Mouse (Mus musculus) adrenal gland, adult 18-20 months (tissue): ENCODE data around the gene Kcnd3. TPM values are rescaled to one million over a fixed set of nuclear protein-coding genes. Genes with fewer than 3 reads are reported as not detected.
A peak's percentile ranks its signal among the peaks of the same experiment; 100 is the strongest.
"Not testable (repeated sequence)": the region's sequence is repeated elsewhere in the genome, so short reads cannot be mapped to it uniquely, and the experiment has no call there.

ENCODE experiments used
- DNase-seq, 2 experiments: peaks; one replicate each; pipeline ENCODE4 v3.0.0; 2021 to 2022; ENCODE audit warnings: low spot score in 2 of 2
- total RNA-seq, 2 experiments: library from RNA; stranded (reverse); gene quantifications; 1 replicate in 1 of 2; 2 replicates in 1 of 2; pipeline ENCODE4 v1.2.3; 2021

Kcnd3 gene
- total RNA-seq, 2 experiments from 2014 or later = 4.2 to 9.3 TPM

DNA sequence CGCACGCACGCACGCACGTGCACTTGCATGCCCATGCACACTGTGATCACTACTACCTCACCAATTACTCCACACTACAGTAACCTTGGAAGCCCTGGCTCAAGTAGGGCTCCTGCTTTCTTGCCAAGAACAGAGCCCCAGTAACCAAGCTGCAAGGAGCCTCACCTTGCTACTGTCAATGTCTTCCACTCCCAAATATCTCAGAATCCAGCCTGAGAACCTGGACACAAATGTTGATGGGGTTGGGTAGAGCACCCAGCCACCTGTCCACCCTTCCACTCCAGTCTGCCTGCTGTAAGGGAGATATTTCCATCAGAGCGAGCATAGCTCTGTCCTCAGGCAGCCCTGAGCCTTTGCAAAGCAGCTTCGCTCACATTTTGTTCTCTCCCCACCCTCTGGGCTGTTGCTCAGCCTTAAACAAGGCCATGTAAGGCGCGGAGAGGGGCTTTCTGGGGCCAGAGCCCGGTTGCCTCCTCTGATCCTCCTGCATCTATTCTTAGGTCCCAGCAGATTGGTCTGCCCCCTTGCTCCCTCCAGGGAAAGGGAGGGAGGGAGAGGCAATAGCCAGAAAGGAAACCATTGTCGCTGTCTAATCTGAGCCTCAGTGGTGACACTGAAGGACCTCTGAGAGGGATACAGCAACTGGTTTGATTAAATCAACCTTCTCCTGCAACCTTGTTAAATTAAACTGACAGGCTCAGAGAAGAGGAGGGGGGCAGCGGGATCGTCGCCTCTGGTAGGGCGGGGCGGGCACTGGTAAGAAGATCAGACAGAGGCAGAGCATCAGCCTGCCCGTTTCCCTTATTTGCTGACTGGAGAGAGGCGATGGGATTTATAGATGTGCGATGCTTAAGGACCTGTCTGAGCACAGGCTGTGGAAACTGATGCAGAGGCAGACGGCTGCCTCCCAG is 243.6 kb downstream of the Kcnd3 start:
- no peak for DNase-seq

DNA sequence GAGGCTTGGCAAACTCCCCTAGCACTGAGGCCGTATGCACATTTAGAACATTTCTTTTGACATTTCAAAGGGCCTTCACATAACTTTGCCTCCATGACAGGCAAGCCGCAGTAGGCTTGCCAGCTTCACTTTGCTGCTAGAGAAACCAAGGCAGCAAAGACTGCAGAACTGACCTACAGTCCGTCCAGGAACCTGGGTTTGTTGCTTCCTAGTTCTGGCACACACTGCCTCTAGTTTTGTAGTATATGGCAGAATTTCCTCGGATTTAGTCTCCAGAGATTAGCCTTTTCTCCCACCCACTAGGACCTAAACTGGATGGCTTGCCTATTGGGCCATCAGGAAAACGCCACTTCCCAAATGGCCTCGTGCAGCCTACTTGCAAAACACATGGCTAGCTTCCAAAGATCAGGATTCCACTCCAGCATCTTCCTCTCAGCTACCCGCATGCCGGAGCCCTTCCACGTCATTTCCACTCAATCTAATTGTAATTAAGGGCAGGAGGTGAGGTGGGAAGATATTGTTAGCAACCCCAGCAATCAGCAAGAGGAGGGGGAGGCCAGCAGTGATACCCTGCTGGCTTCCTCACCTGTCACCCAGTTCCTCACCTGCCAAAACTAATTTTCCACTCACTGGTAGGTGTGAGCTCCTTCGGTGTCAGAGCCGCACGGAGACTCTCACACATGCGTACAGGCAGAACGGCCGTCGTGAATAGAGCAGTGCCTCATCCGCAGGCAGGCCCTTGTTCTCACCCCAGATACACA is 244.4 kb downstream of the Kcnd3 start:
- no peak for DNase-seq

DNA sequence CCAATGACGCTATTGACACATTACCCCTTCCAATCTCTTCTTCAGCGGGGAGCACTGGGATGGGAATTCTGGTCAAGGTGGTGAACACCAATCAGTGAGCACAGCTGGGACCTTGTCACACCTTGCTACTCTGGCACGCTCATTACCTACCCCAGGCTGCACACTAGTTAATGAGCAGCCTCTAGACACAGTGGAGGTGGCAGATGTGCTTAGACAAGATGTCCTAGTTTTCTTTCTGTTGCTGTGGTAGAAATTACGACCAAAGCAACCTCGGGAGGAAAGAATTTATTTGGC is 245.0 kb downstream of the Kcnd3 start:
- no peak for DNase-seq

DNA sequence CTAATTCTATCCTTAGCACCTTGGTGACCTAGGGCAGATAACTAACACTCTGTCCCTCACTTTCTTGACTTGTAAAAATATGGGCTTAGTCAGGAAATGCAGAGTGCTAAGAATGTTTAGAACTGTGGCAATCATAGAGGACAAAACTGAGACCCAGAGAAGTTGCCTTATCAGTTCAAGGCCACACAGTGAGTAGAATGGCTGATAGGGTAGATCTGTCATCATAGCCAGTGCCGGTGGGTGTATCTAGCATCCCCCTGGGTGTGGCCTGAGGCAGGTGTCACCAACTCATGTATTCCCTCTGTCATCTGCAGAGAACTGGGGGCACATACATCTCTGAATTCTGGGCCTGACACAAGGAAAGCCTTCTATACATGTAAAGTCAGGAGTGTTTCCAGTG is 246.2 kb downstream of the Kcnd3 start:
- peak in 1 of 2 experiments; percentile 11 for DNase-seq

DNA sequence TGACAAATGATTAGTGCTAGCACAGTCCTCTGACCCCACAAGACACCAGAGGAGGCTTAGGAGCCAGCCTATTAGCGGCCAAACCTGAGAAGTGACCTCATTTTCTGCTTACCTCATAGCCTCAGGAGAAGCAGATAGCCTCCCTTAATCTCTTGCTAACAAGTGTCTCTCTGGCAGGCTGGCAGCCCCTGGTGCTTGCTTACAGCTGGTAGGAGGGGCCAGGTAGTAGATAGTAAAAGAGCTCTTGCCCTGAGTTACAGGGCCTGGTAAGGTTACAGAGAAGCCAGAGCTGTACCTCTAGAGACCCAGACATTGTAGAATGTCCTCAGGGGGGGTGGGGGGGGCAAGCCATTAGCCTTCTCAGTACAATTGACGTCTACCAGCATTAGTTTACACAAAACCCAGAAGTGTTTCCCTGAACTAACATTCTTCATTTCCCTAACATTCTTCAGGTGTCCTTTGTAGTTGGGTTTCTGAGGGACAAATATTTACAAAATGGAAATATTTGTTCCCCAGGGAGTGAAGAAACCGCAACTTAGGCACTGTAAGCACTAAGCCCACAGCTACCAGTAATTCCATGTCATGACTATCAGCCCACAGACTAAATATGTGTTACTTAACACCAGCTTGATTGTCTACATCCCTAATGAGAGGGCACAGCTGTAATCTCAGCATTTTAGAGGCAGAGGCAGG is 247.3 kb downstream of the Kcnd3 start:
- peak in 1 of 2 experiments; percentile 9 for DNase-seq

DNA sequence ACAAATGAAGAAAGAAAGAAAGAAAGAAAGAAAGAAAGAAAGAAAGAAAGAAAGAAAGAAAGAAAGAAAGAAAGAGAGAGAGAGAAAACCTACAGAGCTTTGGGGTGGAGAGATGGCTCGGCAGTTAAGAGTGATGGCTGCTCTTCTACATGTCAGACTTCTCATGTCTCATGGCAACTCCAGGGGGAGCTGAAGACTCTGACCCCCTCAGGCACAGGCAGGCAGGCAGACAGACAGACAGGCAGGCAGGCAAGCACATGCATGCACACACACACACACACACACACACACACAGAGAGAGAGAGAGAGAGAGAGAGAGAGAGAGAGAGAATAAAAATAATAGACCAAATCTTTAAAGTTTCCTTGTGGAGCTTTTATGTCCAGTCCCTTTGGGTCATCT is 248.7 kb downstream of the Kcnd3 start:
- not testable (repeated sequence) for DNase-seq

DNA sequence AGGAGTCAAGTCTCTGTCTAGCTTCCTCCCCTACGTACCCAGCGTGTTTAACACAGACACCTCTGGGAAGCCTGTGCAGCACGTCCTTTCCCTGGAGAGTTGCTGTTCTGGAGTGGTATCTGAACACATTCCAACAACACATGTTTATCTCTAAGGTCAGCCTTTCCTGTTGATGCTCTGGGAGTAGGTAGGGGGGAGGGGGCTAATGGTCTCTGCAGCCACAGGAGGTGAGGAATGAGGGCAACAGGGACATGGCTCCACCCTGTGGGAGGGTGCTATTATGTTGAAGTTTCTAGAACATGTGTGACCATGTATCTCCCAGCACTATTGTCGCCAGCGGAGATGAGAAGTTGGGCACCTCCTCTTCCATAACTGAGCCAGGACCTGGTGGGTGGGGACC is 249.3 kb downstream of the Kcnd3 start:
- no peak for DNase-seq

DNA sequence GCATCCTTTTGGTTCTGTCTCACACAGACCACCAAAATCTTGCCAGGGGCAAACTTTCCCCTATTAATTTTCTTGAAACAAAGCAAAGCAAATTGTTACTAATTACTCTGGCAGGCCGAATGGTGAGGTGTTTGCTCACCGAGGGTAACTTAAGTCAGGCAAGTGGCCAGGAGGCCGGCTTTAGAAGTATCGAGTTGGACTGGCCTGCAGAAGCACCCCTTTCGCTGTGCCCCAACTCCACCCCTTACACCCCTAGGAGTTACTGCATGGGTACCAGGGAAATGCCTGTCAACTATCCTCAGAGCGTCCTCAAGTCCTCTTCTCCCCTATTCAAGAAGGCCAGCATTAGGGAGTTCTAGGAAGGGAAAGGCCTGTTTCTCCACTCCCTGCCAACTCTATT is 251.4 kb downstream of the Kcnd3 start:
- DNase-seq = peak in 1 of 2 experiments; percentile 14

DNA sequence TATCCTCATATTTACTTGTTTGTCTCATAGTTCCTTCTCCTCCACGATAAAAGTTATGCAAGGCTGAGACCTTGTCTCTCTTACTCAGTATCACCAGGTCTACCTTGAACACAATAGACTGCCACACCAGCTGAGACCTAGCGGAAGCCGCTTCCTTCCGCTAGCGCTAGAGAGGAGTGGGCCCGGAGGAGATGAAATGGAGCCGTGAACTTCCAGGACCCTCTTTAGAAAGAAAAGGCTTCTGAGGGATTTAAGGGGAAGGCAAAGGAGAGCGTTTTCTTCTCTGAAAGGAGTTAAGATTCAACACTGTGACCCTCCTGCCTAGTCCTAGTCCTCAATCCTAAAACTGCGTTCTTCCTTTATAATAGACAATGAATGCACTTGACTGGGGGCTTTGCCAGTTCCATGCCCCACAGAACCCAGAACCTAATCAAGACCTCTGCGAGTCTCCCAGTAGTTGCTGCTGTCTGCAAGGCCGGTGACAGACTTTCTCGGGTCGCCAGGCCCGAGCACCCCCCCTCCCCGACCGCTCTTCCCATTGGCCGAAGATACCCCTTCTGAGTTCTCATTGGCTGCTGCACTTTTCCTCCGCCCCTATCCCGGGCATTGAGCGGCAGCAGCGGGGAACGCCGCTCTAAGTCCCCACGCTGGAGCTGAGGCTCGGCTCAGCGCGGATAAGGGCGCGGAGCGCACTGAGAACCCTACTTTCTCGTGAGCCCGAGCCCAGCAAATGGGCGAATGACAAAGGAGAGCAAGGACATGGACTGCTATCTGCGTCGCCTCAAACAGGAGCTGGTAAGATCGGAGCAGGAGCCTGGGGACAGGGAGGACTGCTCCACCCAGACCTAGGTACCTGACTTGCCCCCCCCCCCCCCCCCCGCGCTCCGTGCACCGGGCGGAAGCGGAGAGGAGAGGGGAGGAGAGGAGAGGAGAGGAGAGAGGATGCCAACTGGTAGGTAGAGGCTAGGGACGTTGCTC is 252.2 kb downstream of the Kcnd3 start, which contains the start of gene Inka2:
Gene Inka2, plus strand, starts transcription at position 569 of the 978 bp plus-strand sequence.
- DNase-seq = peak; percentile 72 to 74

DNA sequence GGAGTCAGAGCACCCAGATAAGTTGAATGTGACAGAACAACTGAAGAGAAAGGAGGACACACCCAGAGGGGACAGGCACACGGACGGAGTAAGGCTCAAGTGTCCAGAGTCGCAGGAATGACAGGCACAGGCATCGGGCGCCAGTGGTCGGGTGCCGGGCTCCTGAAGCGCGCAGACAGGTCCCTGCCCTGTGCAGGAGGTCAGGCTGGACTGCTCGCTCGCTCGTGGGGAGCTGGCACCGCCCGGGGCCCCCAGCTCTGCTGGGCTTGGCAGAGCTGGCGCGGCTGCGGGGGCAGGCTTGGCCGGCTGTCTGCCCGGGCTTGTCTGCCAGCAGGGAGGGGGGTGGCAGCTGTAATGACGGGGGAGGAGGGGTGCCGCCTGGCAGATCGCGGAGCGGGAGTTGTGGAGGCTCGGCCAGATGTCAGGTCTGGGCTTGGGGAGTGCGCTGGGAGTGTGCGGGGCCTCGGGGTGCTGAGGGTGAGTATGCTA is 253.0 kb downstream of the Kcnd3 start:
- DNase-seq = peak; percentile 52 to 54

DNA sequence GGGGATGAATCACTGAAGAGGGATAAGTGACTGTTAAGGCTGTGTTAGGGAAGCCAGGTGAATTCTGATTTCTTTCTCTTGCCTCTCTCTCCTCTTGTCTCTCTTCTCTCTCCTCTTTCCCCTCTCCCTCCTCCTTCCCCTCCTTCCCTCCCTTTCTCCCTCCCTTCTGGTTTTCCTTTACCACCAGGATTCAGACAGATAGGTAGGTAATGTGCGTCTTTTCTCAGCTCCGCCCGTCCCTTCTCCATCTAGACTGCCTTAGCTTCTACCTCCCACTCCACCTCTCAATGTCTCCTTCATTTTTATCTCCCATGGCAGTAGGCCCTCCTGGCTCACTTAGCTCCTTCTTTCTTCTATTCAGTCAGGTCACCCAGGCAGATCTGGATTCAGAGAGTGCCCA is 253.4 kb downstream of the Kcnd3 start:
- DNase-seq = peak in 1 of 2 experiments; percentile 16

DNA sequence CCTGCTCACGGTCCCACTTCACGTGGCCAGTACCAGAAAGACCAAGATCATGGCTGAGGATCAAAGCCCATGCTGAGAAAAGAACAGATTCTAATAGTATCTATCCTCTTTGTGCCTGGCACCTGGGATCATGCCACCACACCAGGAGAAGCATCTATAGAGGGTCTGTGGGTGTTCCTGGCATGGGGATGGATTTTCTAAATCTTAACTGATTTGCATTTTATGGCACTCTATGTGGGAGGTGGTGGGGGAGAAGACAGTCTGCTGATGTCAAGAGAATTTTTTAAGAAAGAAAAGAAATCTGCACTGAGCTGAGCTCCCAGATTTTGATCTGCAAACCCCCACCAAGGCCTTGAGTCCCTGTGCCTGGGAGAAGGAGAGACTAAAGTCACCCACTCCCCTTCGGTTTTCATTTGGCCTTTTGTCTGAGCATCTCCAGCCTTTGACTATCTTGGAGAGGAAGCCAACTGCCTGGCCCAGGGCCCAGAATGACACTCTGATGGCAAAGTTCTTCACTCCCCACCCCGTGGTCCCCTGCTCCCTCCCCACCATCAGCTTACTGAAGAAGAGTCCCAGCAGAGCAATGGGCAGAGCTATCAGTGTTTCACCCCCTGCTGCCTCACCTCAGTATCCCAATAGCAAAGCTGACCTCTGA is 254.4 kb downstream of the Kcnd3 start:
- DNase-seq = no peak

DNA sequence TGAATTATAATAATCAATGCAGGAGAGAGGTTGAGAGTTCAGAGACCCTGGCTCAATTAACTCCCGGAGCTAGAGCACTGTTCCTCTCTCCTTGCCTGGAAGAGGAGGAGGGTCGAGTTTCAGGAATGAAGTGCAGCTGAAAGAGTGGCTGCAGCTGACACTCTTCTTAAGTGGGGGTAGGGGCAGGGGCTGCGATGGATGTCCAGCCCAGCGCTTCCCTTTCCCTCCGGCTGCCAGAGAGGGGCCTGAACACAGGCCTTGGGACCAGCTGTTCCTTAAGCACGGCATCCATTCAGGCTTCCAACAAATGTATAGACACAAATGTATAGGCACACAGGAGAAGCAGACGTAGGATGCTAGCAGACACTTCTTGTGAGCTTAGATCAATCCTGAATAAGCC is 255.5 kb downstream of the Kcnd3 start:
- no peak for DNase-seq

DNA sequence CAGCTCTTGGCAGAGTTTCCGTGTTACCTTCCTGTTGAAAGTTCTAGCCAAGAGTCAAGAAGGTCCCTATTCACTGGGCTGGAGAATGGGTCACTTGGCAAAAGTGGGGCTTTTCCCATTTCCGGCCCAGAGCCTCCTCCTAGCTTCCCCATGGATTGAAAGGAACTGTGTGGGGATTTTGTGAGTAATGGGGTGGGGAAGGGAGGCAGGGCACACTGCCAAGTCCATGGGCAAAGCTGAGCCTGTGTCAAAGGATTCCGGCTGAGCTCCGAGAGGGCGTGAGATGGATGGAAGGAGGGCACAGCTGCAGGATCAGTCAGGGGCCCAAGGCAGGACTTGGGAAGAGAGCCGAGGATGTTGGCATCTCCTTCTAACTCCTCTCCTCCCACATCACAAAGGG is 258.1 kb downstream of the Kcnd3 start:
- DNase-seq = no peak

DNA sequence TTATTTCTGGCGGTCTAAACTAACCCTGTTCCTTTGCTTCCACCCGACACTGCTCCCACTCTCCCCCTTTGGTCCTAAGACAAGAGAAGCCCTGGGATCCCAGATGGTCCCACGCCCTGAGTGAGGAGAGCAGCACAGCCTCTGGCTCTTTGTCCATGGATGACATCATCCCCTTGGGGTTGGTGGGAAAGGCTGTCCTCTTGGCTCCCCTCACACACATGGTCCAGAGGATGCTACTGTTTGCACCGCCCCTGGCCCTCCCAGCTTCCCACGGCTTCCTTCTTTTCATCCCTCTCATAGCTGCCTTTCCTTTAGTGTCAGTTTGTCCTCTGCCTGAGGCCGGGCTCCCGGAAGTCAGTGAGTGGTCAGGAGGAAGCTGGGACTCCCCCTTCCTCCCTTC is 259.6 kb downstream of the Kcnd3 start:
- no peak for DNase-seq

DNA sequence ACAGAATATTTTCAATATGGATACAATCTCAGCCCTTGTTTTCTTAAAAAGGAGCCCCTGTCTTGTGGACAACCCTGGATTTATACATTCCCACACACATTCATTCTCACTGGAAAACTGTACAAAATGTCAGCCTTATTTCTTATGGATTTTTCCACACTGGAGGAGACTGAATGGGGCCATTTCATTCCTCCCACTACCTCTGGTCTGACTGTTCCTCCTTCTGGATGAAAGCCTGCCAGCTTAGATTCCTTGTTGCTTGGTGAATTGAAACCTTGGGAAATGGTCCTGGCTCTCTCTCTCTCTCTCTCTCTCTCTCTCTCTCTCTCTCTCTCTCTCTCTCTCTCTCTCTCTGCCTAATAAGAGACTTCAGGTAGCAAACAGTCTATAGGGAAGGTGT is 260.7 kb downstream of the Kcnd3 start:
- DNase-seq = no peak

DNA sequence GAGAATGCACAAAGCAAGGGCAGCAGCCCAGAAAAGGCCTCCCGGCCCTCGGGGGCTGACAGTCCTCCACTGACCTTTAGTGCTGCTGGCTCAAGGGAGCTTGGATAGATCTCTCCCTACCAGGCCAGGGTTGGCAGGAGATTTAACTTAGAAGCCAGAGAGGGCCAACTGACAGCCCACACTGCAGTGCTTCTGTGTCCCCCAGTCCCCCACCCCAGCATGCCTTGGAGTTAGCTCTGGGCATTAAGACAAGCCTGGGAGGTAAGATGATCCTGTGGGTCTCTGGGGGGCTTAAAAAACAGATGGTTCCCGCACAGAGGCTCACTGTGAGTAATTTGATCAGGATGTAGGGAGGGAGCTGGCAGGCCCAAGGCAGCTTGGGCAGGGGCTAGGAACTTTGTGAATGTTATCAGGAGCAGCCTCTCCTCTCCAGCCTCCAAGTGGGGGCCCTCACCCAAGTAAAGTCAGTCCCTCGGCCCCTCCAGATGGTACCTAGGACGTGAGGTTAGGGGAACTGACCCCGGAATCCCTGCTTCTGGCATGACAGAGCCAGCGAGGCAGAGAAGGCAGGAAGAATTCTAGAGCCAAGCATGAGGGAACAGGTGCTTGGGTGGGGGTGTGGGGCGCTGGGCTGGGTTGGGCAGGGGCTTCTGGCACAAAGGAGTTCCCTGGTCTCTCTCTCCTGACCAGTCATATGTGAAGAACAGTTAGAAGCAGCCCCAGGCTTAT is 262.1 kb downstream of the Kcnd3 start:
- no peak for DNase-seq

DNA sequence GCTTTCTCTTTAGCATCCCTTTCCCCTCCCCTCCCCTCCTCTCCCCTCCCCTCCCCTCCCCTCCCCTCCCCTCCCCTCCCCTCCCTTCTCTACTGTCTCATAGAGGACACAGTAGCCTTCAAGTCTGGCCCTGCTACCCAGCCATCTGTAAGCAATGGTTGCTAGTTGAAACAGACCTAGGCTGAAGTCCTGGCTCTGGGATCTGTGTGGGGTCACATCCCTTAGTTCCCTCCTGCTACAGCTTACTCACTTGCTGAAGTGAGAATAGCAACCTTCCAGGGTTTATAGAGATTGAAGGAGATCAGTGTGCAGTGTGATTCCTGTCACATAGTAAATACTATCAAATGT is 262.7 kb downstream of the Kcnd3 start:
- no peak for DNase-seq

DNA sequence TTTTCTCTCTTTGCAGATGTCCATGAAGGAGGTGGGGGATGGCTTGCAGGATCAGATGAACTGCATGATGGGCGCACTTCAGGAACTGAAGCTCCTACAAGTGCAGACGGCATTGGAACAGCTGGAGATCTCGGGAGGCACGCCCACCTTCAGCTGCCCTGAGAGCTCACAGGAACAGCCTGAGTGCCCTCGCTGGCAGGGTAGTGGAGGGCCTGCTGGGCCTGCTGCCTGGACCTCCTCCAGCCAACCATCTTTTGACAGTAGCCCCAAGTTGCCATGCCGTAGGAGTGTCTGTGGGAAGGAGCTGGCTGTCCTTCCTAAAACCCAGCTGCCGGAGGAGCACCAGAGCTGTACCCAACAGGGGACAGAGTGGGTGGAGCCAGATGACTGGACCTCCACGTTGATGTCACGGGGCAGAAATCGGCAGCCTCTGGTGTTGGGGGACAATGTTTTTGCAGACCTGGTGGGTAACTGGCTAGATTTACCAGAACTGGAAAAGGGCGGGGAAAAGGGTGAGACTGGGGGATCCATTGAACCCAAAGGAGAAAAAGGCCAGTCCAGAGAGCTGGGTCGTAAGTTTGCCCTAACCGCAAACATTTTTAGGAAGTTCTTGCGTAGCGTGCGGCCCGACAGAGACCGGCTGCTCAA is 264.3 kb downstream of the Kcnd3 start:
- no peak for DNase-seq
